Mouse (Mus musculus) right cerebral cortex, postnatal 4 days (tissue): ENCODE measurements around the gene Gm20379.
A peak's percentile ranks its signal among the peaks of the same experiment; 100 is the strongest.

Experiments
- DNase-seq: peaks from one replicate; pipeline ENCODE4 v3.0.0-alpha.2; 2022

The Gm20379 gene

DNA sequence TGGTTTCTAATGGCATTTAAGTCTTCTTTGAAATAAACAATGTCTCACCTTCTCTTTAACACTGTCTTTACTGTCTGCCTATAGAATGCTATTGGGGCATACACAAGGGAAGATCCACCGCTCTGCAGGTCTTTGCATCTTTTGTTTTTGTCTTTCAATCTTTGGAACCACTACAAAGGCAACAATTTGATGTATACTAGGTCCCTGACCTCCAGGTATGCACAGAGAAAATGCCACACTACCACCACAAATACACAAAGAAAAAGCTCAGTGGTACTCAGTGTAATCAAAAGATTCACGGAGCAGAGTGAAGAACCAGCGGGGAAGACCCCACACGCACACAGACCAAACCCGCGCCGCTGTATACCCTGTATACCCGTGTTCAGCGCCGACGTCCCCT is at the start of gene Gm20379:
TSS of gene Gm20379 (plus strand) at position 301 of the 400 bp plus-strand sequence.
- DNase-seq, result no peak

DNA sequence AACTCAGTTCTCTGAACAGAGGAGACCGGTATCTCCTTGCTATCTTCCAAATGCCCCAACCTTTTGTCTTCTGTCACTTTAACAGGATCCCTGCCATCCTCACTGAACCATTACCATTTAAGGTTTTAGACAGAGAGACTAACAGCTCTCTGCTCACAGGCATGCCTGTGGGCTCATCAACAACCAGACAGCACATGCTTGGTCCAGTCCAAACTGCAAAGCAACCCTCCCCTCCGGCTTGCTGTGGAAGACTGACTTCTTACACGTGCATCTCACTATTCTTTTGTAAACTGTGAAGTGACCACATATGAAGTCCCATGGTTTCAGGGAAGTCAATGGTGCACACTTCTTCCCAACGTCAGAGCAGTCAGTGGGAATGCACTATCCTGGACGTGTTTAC is 44.5 kb upstream of the Gm20379 start:
- DNase-seq, result no peak

DNA sequence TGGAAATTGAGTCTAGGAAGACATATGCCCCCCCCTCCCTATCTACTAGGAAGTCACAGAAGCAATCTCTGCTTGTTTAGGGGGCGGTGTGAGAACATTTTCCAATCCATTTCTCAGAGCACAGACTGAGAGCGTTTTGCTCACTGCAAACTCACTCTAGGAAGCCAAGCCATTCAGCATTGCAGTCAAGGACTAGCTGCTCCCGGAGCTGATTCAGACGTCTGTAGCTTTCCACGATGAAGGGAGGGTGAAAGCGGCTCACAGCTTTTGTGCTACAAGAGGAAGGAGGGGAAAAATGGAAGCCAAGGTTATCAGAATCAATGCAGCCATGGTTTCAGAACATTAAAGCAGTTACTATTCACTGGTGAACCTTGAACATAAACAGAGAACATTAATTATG is 42.2 kb upstream of the Gm20379 start:
- no peak for DNase-seq

DNA sequence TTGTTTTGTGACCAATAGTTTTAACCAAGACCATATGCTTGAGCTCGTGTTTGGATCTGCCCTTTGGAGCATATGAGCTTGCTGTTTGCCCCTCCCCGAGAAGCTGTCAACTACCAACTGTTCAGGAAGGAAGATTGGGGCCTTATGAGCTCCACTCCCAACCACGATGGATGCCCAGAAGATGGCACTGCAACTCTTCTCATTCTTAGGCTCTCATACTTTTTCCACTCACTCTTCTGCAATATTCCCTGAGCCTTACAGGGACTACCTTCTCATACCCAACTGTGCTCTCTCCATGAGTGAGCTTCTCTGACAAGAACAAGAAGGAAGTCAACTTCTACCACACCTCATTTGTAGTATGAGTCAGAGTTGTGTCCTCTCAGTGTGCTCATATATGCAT is 38.7 kb upstream of the Gm20379 start:
- no peak for DNase-seq

DNA sequence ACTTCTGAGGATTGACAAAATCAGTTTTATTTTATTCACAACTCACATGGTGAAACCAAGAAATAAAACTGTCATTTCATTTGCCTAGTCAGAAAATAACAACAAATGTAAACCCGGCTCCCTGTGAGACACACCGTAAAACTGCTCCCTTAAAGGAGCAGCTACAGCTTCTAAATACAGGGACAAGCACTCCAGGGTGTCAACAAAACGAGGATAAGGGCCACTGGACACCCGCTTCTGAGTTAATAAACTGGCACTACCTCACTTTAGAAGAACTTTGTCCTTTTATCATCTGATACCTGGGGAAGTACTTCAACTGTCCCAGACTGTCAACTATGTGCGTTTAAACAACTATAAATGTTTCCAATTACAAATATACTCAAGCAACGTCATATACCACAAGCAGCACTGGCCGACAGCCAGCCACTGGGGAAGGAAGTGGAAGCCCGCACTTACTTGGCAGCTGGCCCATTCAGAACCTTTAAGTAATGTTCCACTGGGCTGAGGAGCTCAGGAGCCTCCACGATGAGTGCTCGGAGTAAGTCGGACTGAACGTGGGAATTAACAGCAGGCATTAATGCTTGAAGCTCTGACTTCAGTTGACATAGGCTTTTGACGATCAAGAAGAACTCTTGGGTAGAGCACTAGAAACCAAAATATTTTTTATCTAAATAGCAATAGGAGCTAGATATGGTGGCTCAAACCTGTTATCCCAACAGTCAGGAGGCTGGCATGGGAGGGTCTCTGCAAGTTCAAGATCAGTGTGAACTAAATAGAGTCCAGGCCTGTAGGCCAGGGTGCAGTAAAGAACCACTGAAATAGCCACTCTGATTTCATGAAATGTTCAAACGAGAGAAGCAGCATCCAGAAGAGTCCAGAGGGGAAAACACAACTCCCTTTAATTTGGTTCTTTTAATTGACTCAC is 31.2 kb upstream of the Gm20379 start:
- peak; percentile 62 for DNase-seq

DNA sequence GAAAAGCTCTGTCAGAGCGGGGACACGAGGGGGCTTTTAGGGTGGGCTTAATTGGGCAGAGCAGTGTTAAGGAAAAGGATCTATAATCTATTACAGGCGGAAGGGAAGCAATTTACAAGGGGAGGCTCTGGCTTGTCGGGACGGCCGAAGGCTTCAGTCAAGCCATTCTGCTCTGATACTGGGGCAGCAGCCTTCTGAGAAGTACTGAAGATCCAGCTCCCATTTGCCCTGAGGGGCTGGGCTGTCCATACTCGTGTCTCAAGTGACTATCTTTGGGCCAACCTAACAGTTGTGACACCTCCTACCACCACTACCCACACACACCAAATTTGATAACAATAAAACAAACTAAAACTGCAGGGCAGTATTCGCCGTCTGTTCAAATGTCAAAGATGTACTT is 30.5 kb upstream of the Gm20379 start:
- no peak for DNase-seq

DNA sequence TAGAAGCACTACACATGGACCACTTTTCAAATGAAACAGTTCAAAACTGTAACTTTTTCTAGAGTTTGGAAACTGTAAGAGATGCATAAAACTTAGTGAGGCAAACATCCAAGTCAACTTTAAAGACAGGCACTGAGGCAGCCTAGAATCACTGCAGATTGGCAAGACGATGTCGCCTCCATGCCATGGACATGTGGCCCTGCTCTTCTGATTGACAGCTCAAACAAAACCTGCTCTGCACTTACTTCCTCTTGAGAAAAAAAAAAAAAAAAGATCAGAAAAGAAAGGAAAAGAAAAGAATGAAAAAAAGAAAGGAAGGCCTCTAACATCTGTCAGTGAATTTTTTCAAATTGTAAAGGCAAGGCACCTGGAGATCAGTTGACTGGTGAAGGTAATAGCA is 28.8 kb upstream of the Gm20379 start:
- DNase-seq, result no peak

DNA sequence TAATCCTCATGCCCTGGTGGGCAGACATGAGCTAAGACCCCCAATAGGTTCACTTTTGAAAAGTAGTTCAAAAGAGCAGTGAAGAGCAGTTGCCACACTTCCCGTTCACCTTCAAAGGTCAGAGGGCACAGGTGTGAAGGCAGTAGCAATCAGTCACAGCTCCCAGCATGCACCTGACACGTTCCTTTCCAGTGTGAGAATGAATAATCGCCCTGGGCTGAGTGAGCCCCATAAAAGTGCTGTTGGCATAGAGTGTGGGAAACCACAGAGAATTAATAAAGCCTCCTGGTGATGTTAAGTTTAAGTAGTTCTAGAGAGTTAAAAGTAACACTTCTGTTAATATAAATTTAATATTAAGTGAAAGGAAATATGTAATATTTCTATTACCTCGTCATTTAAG is 14.2 kb upstream of the Gm20379 start:
- no peak for DNase-seq

DNA sequence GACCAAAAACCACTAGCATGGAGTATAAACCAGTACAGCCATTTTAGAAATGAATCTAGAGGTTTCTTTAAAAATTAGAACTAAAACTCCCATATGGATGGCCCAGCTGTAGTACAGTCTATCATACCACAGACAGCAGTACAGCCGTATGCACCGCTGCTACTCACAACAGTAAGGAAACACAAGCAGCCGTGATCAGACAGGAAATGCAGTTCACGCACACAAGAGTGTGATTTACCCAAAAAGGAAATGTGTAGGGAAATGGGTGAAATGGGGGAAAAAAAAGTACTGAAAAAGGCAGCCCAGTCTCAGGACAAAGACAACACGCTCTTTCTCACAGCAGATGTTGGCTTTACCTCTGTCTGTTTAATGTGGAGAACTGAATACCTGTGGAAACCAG is 11.9 kb upstream of the Gm20379 start:
- DNase-seq, result no peak

DNA sequence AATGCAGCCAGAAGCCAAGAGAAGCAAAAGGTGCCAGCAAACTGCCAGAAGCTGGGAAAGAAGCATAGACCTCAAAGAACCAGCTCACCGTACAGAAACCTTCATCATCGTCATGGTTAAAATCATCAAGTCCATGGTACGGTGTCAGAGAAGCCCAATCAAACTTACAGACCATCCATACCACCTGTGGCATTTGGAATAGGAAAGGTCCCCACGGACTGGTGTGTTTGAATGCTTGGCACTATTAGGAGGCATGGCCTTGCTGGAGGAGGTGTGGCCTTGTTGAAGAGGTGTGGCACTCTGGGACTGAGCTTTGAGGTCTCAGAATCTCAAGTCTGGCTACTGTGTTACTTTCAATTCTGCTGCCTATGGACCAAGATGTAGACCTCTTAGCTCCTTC is 9.3 kb upstream of the Gm20379 start:
- DNase-seq, result no peak

DNA sequence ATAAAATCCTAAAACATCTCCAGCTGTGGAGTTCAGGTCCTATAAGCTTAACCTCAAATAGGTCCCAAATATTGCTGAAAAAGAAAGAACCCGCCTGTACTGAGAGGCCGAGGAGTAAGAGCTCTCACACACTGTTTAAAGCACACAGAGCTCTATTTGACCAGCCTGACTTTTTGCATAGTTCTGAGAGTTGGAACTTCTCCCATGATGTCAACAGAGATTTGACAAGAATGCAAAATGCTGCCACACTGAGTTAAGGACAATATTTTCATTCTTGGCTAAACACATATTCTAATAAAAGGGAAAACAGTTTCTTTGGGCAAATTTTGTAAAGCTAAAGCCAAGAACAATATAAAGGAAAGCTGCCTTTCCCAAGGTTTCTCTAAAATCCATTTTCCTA is 8.8 kb upstream of the Gm20379 start:
- no peak for DNase-seq

DNA sequence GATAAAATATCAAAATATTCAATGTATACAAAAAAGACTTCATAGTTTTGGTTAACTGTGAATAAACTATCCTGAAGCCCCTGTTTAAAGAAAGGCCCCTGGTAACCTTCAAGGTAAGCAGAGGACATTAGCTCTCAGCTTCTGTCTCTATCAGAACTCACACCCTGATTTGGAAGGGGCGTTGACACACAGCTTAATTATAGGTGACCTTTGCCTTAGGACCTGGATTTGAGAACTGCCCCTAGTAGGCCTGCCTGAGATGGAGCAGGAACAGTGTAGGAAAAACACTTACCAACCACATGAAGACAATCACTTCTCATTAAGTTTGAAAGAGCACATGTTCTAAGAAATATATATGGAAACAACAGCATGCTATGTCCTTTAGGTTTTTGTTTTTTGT is 6.3 kb upstream of the Gm20379 start:
- DNase-seq, result no peak

DNA sequence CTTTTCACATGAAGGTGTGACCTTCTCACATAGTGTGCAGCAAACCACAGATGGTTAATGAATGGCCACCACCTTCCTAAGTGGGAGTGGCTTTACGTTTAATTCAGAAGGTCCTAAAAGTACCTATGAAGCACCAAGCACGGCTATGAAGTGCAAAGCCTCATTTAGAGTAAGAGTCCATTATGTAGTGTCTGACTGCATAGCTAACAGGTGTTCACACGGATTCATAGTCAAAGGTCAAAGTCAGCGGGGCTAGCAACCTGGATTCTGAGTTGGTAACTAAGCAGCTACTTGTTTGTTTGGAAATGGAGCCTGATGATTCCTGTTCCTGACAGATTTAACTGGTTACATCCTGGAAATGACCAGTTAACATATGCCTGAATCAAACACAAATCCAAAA is 4.0 kb upstream of the Gm20379 start:
- no peak for DNase-seq

DNA sequence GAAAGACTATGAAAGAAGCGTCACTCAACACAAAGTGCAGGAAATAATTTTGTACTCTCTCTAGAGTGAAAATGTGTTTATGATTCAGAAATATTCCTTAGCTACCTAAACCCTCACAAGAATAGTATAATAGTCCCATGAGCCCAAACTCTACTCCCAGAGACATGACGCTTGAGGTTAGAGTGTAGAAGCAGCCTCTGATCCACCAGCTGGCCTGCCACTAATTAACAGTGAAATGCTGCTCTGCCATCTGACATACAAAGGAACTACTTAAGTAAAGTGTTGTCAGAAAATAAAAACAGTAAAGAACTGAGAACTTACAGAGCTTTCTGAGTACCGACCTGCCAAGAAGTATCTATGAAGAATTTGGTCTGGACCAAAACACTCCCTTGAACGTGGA is 3.3 kb upstream of the Gm20379 start:
- DNase-seq, result no peak

DNA sequence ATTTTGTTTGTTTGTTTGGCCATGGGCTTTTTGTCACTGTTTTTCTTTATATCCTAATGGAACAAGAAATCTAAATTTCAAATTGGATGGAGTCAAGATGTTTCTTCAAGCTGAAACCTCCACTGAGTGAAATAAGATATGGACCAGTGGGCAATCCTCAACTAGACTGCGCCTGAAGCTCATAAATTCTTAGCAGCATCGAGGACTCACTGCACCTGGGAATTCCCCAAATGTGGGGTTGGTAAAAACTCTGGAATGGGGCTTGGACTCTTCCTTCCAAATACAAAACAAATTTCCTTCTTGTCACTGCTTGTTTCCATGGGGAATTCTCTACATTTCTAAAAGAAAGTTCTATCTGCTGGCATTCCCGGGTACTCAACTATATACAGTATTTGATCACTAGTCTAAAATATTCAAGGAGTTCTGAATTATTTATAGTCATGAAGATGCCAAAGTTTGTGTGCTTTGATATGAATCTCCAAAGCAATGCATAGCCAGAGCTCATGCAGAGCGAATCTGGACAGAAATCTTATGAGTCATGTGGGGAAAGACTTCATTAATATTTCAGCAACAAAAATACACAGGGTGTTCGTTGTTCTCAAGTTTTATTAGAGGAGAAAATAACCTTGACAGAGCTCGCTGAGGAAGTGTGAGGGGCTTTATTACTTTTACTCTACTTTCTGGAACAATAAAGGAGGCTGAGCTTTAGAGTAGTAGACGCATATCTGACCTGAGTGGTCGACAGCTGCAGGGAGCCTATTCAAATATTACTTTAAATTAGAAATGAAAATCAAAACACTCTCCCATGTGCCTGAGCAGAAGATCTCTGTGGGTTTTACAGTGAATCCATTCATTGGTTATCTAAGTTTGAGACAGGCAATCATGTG is 2.5 kb upstream of the Gm20379 start:
- DNase-seq, result no peak

DNA sequence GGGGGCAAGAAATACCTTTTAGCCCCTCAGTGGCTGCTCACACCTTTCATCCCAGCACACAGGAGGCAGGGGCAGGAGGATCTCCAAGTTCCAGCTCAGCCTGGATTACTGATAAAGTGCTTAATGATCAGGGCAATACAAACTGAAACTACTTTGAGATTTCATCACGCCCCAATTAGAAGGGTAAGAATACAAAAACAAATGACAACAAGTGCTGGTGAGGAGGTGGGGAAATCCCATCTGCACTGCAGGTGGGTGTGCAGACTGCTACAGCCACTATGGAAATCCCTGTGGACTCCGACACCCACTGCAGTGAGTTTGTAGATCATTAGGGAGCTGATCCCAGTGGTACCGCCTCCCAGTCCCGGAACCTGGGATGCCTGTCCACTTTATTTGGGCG is 1.5 kb upstream of the Gm20379 start:
- no peak for DNase-seq

DNA sequence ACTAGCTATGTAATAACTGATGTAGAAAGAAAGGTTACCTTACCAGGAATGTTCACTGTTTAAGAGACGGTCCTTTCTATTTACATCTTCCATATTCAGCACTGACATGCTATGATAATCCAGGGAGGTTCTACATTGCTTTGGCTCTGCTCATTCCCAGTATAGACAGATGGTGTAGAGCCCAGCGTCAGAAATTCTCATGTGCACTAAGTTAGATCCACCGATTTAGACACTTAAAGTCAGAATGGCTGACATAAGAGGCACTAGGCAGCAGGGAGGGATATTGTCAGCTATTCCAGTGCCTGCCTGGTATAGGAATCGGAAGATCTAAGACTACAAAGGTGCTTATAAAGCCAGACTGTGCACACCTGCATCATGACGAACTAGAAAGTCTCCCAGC is 8.8 kb downstream of the Gm20379 start:
- DNase-seq, result no peak

DNA sequence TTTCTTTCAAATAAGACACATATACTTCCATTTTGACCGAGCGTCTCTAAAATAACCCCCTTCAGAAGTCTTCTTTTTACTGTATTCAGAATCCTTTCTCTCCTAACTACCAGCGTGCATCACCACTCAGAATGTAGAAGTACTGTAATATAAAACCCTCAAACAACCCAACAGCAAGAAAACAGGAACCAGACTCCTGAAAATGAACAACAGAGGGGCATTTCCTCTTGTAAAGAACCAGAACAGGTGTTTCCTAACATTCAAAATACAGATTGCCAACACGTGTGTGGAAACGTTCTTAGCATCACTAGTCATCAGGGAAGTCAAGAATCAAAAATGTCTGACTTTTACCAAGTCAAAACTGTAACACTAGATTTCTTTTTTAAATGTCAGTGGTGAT is 15.0 kb downstream of the Gm20379 start:
- DNase-seq, result no peak

DNA sequence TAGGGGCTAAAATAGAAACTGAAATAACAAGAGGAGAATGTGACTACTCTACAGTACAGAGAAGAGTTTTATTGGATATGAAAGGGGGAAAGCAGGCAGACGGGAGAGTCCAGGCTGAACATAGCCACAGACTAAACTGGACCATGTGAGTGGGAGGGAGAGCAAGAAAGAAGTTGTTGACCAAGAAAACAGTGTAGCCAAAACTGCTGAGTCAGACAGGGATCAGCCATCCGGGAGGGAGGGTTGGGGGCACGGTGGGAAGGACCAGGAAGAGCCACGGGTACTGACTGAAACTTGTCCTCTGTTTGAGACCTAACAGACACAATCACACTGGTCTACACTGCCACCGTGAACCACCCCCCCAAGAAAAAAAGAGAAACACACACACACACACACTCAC is 20.2 kb downstream of the Gm20379 start:
- no peak for DNase-seq

DNA sequence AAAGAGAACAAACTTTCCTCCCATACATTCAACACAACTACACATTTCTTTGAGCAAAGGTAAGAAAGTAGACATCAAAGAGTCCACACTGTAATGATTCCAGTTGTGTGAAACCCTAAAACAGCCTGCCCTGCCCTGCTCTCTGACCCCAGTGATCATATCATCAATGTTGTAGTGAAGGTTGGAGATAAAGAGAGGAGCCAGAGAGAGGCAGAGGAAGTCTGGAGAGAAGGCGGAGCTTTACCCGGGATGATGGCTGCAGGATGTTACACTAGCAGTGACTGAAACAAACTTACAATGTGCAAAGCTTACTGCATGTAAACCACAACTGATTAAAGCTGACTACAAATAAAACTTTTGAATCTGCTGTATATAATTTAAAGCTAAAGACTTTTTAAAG is 22.2 kb downstream of the Gm20379 start:
- DNase-seq, result no peak

DNA sequence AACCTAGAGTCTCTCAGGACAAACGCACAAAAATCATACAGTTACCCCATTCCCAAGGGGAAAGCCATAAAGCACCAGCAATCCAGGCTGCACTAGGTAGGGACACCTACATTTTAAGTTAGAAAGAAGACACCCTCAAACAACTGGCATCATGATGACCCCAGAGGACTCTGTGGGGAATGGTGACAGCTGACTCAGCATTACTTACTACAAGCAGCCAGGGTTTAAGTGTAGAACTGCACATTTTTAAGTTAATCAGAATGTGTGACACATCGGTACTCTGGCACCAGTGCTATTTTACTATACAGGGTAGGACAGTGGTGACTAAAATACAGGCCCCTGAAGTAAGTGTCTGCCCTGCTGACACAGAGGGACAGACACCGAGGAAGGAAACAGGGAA is 24.8 kb downstream of the Gm20379 start:
- DNase-seq, result no peak

DNA sequence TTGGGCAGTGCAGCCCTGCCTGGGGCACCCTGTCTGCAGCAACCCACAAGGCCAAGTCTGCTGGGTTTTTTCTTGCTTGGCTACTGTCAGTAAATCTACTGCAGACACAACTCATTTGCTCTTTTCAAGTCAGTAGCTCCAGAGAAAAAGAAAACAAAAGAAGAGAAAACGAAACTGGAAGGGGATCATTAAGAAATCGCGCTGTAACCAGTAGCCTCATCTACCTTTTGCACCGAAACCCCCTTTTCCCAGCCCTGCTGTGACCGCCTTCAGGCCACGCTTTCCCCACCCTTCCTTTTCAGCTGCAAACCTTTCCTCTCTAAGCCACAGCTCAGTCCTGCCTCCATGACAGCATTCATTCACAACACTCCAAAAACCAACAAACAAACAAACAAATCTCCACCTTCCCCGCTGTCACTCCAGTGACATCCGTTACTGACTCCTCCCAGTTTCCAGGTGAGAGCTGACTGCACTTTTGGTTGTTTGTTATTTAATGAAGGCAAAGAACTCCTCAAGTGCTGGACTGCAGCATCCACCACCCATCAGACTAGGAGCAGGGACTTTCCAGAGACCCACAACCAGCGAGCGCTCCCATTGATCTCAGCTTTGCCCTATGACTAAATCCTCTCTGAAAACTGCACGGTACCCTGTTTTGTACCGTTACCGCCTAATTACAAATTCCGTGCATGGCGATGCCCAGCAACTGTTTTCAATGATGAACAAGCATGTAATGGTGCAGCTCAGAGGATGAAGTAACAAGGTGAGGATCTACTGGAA is 26.5 kb downstream of the Gm20379 start:
- no peak for DNase-seq

DNA sequence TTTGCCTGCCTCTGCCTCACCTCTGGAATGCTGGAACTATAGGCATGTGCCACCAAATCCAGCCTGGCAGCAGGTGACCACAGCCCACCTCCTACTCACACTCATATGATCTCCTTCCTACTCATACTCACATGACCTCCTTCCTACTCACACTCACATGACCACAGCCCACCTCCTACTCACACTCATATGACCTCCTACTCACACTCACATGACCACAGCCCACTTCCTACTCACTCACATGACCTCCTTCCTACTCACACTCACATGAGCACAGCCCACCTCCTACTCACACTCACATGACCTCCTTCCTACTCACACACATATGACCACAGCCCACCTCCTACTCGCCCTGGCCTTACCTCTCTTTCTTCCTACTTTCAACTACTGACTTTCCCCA is 31.1 kb downstream of the Gm20379 start:
- DNase-seq, result no peak
